Mouse (Mus musculus): ENCODE measurements at regions not wholly inside any gene's neighbourhood (a gene's known extent, or its start where the extent isn't known, plus 50 kb on each side); places are given as distances from the start of the nearest gene placed in this dataset.

DNA sequence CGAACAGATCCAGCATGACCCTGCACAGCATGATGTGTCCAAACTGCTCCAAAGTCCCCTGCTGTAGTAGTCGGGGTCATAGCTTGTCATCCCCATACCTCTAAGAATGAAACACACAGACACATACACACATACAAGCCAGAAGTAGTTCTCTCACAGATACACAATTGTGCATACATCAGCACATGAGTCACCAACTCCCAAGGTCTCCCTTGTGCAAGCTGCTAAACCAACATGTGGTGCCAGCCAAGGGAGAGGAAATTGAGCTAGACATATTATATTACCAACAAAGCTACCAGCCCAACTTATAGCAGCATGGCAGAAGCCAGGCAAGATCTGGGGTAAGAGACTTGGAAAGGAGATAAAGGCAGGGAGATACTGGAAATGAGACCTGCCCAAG is 353.5 kb upstream of the Rgma start:
- Histone ChIP-seq H3K9ac (no peak overlapping the region), H3K36me3 (no peaks in the 10 kb centered on the region), H3K4me2 (replicated peaks) (no peak overlapping the region), H3K27ac (no peak overlapping the region), H3K27me3 (no peaks in the 10 kb centered on the region), H3K9me3 (no peaks in the 10 kb centered on the region), H3K4me1 (no peaks in the 10 kb centered on the region), H3K4me3 (no peak overlapping the region)
- WGBS: 76% methylated on average over 2 of the region's 2 CpGs
- ATAC-seq (ENCODE audit: low FRiP score, low read depth): no peak

DNA sequence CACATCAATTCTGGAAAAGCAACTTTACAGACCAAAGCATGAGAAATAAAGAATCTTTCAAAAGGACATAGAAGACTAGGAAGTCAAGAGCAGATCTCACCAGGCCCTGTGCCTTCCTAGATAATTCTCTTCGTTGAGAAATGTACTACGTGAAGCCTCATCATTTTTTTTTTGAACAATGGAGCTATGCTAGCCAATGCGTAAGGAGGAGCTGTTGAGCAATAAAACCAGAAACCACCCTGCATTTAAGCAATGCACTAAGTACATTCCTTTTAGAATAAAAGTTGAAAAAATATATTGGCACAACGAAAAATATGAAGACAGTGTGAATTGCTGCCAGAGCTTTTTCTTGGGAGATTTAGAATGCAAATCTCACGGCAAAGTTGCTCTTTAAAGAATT is 349.7 kb upstream of the Rgma start:
- Histone ChIP-seq H3K36me3 (no peaks in the 10 kb centered on the region), H3K27ac (no peak overlapping the region), H3K4me3 (no peak overlapping the region), H3K9ac (no peak overlapping the region), H3K4me2 (replicated peaks) (no peak overlapping the region), H3K27me3 (no peaks in the 10 kb centered on the region), H3K4me1 (no peaks in the 10 kb centered on the region), H3K9me3 (no peaks in the 10 kb centered on the region)
- no peak for ATAC-seq (ENCODE audit: low FRiP score, low read depth)
- WGBS: 70% methylated on average over 5 of the region's 5 CpGs

- no peak for ATAC-seq (ENCODE audit: low FRiP score, low read depth)
- H3K9ac ChIP-seq: no peak overlapping the region
- no peaks in the 10 kb centered on the region for H3K27me3 ChIP-seq
- 84% methylated on average over 6 of the region's 6 CpGs for WGBS
- H3K4me1 ChIP-seq: peaks cover 14% of the 10 kb centered on the region
- H3K36me3 ChIP-seq: no peaks in the 10 kb centered on the region
- H3K4me3 ChIP-seq: no peak overlapping the region
- no peak overlapping the region for H3K4me2 ChIP-seq (replicated peaks)
- H3K27ac ChIP-seq: no peak overlapping the region
- no peaks in the 10 kb centered on the region for H3K9me3 ChIP-seq
Observed at GRCm38 (mm10) chr7:73028952-73029351, 346.4 kb upstream of the Rgma start.

DNA sequence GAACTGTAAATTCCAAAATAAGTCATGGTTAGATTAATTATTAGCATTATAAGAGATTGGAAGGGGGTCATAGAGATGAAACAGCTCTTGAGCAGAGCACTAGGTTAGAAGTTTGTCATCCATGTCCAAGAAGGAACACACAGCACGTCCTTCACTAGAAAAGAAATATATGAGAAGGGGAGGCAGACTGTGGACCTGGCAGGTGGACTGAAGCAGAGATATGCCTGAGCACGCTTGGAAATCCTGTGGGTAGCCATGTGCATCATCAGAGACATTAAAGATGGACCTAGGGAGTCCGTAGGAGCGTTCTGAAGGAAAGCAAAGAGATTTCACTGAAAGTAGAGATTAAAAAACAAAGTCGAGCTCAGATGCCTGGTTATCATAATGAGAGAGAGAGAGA is 343.9 kb upstream of the Rgma start:
- no peak for ATAC-seq (ENCODE audit: low FRiP score, low read depth)
- Histone ChIP-seq H3K4me1 (peaks cover 18% of the 10 kb centered on the region), H3K27me3 (no peaks in the 10 kb centered on the region), H3K4me3 (no peak overlapping the region), H3K36me3 (no peaks in the 10 kb centered on the region), H3K27ac (no peak overlapping the region), H3K9me3 (no peaks in the 10 kb centered on the region), H3K9ac (no peak overlapping the region), H3K4me2 (replicated peaks) (no peak overlapping the region)
- WGBS: 88% methylated on average over 5 of the region's 5 CpGs

- peak overlapping the region; percentile 16; the same call in 1 of the 2 replicates for H3K4me2 ChIP-seq (replicated peaks)
- no peaks in the 10 kb centered on the region for H3K27me3 ChIP-seq
- no peak overlapping the region for H3K4me3 ChIP-seq
- peaks cover 27% of the 10 kb centered on the region for H3K4me1 ChIP-seq
- no peak for ATAC-seq (ENCODE audit: low FRiP score, low read depth)
- no peaks in the 10 kb centered on the region for H3K36me3 ChIP-seq
- 67% methylated on average over 23 of the region's 23 CpGs for WGBS
- H3K9ac ChIP-seq: no peak overlapping the region
- H3K27ac ChIP-seq: no peak overlapping the region
- no peaks in the 10 kb centered on the region for H3K9me3 ChIP-seq
Observed at GRCm38 (mm10) chr7:73032316-73032980, 342.9 kb upstream of the Rgma start.

GRCm38 (mm10) chr7:73036801-73037555 is 338.3 kb upstream of the Rgma start:
- peaks cover 26% of the 10 kb centered on the region for H3K4me1 ChIP-seq
- H3K4me2 ChIP-seq (replicated peaks): no peak overlapping the region
- no peak overlapping the region for H3K4me3 ChIP-seq
- no peaks in the 10 kb centered on the region for H3K9me3 ChIP-seq
- H3K27ac ChIP-seq: no peak overlapping the region
- WGBS: 47% methylated on average over 20 of the region's 20 CpGs
- no peaks in the 10 kb centered on the region for H3K36me3 ChIP-seq
- H3K9ac ChIP-seq: no peak overlapping the region
- no peaks in the 10 kb centered on the region for H3K27me3 ChIP-seq
- ATAC-seq (ENCODE audit: low FRiP score, low read depth): no peak

GRCm38 (mm10) chr7:73037638-73038037 is 337.7 kb upstream of the Rgma start:
- Histone ChIP-seq H3K36me3 (no peaks in the 10 kb centered on the region), H3K4me2 (replicated peaks) (no peak overlapping the region), H3K4me3 (no peak overlapping the region), H3K27me3 (no peaks in the 10 kb centered on the region), H3K4me1 (peaks cover 20% of the 10 kb centered on the region), H3K27ac (no peak overlapping the region), H3K9ac (no peak overlapping the region), H3K9me3 (no peaks in the 10 kb centered on the region)
- ATAC-seq (ENCODE audit: low FRiP score, low read depth): no peak
- WGBS: 85% methylated on average over 9 of the region's 9 CpGs

GRCm38 (mm10) chr7:73039921-73040320 is 335.4 kb upstream of the Rgma start:
- ATAC-seq (ENCODE audit: low FRiP score, low read depth): no peak
- no peak overlapping the region for H3K4me3 ChIP-seq
- H3K9me3 ChIP-seq: no peaks in the 10 kb centered on the region
- peaks cover 13% of the 10 kb centered on the region for H3K4me1 ChIP-seq
- WGBS: 85% methylated on average over 4 of the region's 4 CpGs
- H3K36me3 ChIP-seq: no peaks in the 10 kb centered on the region
- H3K27me3 ChIP-seq: no peaks in the 10 kb centered on the region
- no peak overlapping the region for H3K9ac ChIP-seq
- no peak overlapping the region for H3K27ac ChIP-seq
- no peak overlapping the region for H3K4me2 ChIP-seq (replicated peaks)

DNA sequence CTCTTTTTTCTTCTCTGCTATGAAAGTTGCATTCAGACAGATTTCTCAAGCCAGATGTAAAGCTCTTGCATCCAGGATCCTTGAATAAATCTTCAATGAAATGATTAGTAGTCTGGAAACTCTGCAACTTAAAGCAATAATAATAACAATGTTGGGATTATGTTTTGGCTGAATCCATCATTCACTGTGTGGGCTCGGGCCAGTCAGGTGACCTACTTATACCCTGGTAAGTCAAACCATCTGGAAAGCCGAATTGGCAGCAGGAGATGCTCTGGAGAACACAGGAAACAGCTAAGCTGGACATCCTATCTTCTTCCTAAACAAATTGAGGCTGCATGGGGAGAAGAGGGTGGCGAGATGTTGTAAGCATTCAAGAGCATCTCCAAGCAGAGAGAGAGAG is 331.0 kb upstream of the Rgma start:
- no peaks in the 10 kb centered on the region for H3K4me1 ChIP-seq
- H3K9ac ChIP-seq: no peak overlapping the region
- H3K36me3 ChIP-seq: no peaks in the 10 kb centered on the region
- no peak for ATAC-seq (ENCODE audit: low FRiP score, low read depth)
- no peaks in the 10 kb centered on the region for H3K9me3 ChIP-seq
- no peaks in the 10 kb centered on the region for H3K27me3 ChIP-seq
- no peak overlapping the region for H3K4me2 ChIP-seq (replicated peaks)
- no peak overlapping the region for H3K4me3 ChIP-seq
- H3K27ac ChIP-seq: no peak overlapping the region
- WGBS: 49% methylated on average over 3 of the region's 3 CpGs

GRCm38 (mm10) chr7:73055891-73056290 is 319.4 kb upstream of the Rgma start:
- no peak for ATAC-seq (ENCODE audit: low FRiP score, low read depth)
- Histone ChIP-seq H3K4me2 (replicated peaks) (no peak overlapping the region), H3K27ac (no peak overlapping the region), H3K4me3 (no peak overlapping the region), H3K36me3 (no peaks in the 10 kb centered on the region), H3K9ac (no peak overlapping the region), H3K4me1 (no peaks in the 10 kb centered on the region), H3K27me3 (no peaks in the 10 kb centered on the region), H3K9me3 (no peaks in the 10 kb centered on the region)
- 77% methylated on average over 2 of the region's 2 CpGs for WGBS

DNA sequence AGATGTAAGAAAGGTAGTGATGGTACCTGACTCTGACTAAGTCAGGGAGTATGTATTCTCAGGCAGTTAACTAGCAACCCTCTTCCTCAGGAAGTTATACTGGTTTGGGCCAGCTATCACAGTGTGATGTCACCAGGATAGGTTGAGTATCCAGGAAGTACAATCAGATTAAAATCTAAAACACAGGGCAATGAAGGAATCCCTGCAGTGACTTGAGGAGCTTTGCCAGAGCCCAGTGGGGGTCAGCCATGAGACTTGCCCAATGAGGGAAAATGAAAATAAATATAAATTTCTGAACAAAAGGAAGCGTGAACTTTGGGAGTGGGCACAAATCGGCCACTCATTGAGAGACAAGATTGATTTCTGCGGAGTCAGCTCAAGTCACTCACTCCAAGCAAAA is 311.8 kb upstream of the Rgma start:
- no peaks in the 10 kb centered on the region for H3K27me3 ChIP-seq
- H3K4me3 ChIP-seq: no peak overlapping the region
- no peaks in the 10 kb centered on the region for H3K36me3 ChIP-seq
- no peak overlapping the region for H3K9ac ChIP-seq
- H3K9me3 ChIP-seq: no peaks in the 10 kb centered on the region
- no peak for ATAC-seq (ENCODE audit: low FRiP score, low read depth)
- no peak overlapping the region for H3K27ac ChIP-seq
- no peaks in the 10 kb centered on the region for H3K4me1 ChIP-seq
- WGBS: 89% methylated on average over 3 of the region's 3 CpGs
- no peak overlapping the region for H3K4me2 ChIP-seq (replicated peaks)

DNA sequence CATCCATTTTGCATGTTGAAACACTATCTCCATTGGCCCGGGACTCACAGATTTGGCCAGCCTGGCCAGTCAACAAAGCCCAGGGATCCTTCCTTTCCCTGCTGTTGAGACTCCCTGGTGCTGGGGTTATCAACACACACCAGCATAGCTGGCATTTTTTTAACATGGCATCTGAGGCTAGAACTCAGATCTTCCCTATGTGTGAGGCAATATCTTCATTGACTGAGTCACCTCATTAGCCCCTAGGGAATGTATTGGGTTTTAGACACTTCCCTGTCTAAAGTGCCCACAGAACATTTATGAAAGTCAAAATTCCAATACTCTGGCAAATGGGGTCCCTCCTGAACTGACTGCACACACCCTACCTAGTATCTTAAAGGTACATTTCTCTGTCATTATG is 306.8 kb upstream of the Rgma start:
- H3K9ac ChIP-seq: no peak overlapping the region
- H3K4me2 ChIP-seq (replicated peaks): no peak overlapping the region
- ATAC-seq (ENCODE audit: low FRiP score, low read depth): no peak
- no peak overlapping the region for H3K27ac ChIP-seq
- H3K27me3 ChIP-seq: no peaks in the 10 kb centered on the region
- H3K36me3 ChIP-seq: no peaks in the 10 kb centered on the region
- H3K9me3 ChIP-seq: 0 out of 2 replicates have a peak, but pooled peaks cover 6% of the 10 kb centered on the region
- 94% methylated on average over 1 of the region's 1 CpGs for WGBS
- no peaks in the 10 kb centered on the region for H3K4me1 ChIP-seq
- H3K4me3 ChIP-seq: no peak overlapping the region

DNA sequence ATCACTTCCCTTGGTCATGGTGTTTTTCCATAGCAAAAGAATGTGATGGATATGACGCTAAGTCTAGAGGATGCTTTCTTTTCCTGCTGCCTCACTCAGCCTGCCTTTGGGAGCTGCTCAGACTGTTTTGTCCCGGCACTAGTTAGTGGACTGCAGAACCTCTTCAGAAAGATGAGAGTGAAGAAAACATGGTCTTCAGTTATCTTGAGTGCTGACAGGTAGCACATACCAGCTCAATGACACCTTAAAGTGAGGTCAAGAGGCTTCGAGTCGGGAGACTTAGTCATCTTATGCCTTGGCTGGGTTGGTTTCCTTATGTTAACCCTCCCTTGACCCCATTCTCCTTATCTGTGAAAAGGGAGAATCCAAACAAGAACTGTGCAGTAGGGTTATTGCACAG is 306.0 kb upstream of the Rgma start:
- Histone ChIP-seq H3K4me2 (replicated peaks) (no peak overlapping the region), H3K27ac (no peak overlapping the region), H3K9ac (no peak overlapping the region), H3K4me3 (no peak overlapping the region), H3K9me3 (0 out of 2 replicates have a peak, but pooled peaks cover 6% of the 10 kb centered on the region), H3K27me3 (no peaks in the 10 kb centered on the region), H3K4me1 (no peaks in the 10 kb centered on the region), H3K36me3 (no peaks in the 10 kb centered on the region)
- 79% methylated on average over 4 of the region's 4 CpGs for WGBS
- ATAC-seq (ENCODE audit: low FRiP score, low read depth): no peak
